Mouse (Mus musculus) intestine, embryonic 16.5 days (tissue): Measurements from ENCODE around the gene Sgip1. TPM values are rescaled to one million over a fixed set of nuclear protein-coding genes. Genes with fewer than 3 reads are reported as not detected.

ENCODE experiments used
- ATAC-seq: fragments of 200-750 bp; cut with Nextera tagmentation; 2 replicates; pipeline ENCODE4 v1.8.0; 2017; ENCODE audit warnings: moderate TSS enrichment, moderate library complexity
- H3K27ac ChIP-seq: fragments of 300-500 bp; sonication (generic); 2 replicates; pipeline ENCODE4 v1.5.1; 2014; ENCODE audit warnings: mild to moderate bottlenecking, low read length
- H3K27me3 ChIP-seq: fragments of 300-500 bp; sonication (generic); replicated peaks from 2 replicates; pipeline ENCODE4 v1.6.1; 2014; ENCODE audit warnings: low read length, control low read depth, mixed read lengths; ENCODE audit not compliant: control insufficient read depth, insufficient read depth
- H3K36me3 ChIP-seq: fragments of 300-500 bp; sonication (generic); 2 replicates; pipeline ENCODE4 v1.6.1; 2014; ENCODE audit warnings: low read length, control low read depth; ENCODE audit not compliant: control insufficient read depth, insufficient read depth
- H3K4me1 ChIP-seq: fragments of 300-500 bp; sonication (generic); 2 replicates; pipeline ENCODE4 v1.6.1; 2014; ENCODE audit warnings: low read length, control low read depth, mixed read lengths; ENCODE audit not compliant: control insufficient read depth, insufficient read depth
- H3K4me2 ChIP-seq: fragments of 300-500 bp; sonication (generic); 2 replicates; pipeline ENCODE4 v1.6.1; 2014; ENCODE audit warnings: low read depth, low read length, control low read depth
- H3K4me3 ChIP-seq: fragments of 300-500 bp; sonication (generic); 2 replicates; pipeline ENCODE4 v1.5.1; 2014; ENCODE audit warnings: mild to moderate bottlenecking, low read length
- H3K9ac ChIP-seq: fragments of 300-500 bp; sonication (generic); 2 replicates; pipeline ENCODE4 v1.6.1; 2014; ENCODE audit warnings: low read depth, low read length
- H3K9me3 ChIP-seq: fragments of 300-500 bp; sonication (generic); 2 replicates; pipeline ENCODE4 v1.6.1; 2016; ENCODE audit warnings: low read length, control low read depth; ENCODE audit not compliant: control insufficient read depth
- WGBS: fragments of 180-500 bp; shearing (Covaris S2); extraction: QIAGEN DNeasy Blood & Tissue Kit; methylation state at CpG from one replicate; pipeline ENCODE4 v1.1.7; 2014; 5-methylcytosine and 5-hydroxymethylcytosine counted together
- polyA plus RNA-seq: library from polyadenylated mRNA; unstranded; fragments of >200 nt; fragmentation: Nextera tagmentation; extraction: Ambion mirVana; gene quantifications from 2 replicates; pipeline ENCODE4 v1.2.1, GENCODE M21; 2015

Gene Sgip1
- polyA plus RNA-seq = 8.3 and 8.8 TPM in 2 replicates

DNA sequence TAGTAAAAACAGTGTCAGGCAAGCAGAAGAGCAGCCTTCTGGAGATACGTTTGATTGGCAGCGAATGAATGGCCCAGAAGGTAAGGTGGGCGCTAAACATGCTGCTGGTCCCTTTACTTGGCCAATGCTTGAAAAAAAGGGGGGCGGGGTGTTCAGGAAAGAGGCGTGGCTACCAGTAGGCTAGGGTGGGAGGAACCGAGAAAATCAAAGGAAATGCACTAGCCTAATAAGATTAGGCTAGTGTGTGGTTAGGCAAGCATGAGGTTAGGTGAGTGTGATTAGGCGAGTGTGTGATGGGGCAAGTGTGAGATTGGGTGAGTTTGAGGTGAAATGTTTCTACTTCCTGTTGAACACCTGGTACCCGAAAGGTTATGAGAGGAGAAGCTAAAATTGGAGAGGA lies at the start of gene Sgip1:
TSS of gene Sgip1 (plus strand) at position 11 of the 400 bp plus-strand sequence.
- Histone ChIP-seq H3K4me3 (no peak within 1 kb of the TSS), H3K27ac (no peak within 1 kb of the TSS), H3K4me1 (no peaks in the 10 kb centered on the region), H3K27me3 (no peaks in the 10 kb centered on the region), H3K36me3 (no peaks in the 10 kb centered on the region), H3K9me3 (no peaks in the 10 kb centered on the region), H3K9ac (no peak within 1 kb of the TSS), H3K4me2 (no peak within 1 kb of the TSS)
- ATAC-seq = no peak
- WGBS = 66% methylated on average over 8 of the region's 8 CpGs

DNA sequence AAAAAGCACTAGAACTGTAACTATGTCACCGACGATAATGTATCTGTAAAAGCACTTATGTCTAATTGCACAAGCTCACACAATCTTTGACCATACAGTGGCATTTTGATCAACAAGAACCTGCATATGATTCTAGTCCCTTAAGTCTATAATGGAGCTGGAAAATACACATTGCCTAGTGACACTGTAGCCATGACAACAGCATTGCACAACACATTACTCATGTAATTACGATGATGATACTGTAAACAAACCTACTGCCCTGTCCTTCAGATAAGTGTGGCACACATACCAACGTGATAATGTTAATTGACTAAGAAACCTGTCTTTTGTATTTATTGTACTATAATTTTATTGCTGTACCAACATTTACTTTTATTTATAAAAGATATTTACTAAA lies 49.7 kb upstream of the Sgip1 start:
- Histone ChIP-seq H3K27ac (no peak overlapping the region), H3K36me3 (no peaks in the 10 kb centered on the region), H3K9me3 (no peaks in the 10 kb centered on the region), H3K4me2 (no peak overlapping the region), H3K4me1 (no peaks in the 10 kb centered on the region), H3K4me3 (no peak overlapping the region), H3K9ac (no peak overlapping the region), H3K27me3 (no peaks in the 10 kb centered on the region)
- 60% methylated on average over 4 of the region's 4 CpGs for WGBS
- no peak for ATAC-seq

GRCm38 (mm10) chr4:102697966-102698365 lies 43.1 kb upstream of the Sgip1 start:
- H3K27me3 ChIP-seq = no peaks in the 10 kb centered on the region
- H3K4me3 ChIP-seq = no peak overlapping the region
- no peak overlapping the region for H3K4me2 ChIP-seq
- H3K9me3 ChIP-seq = no peaks in the 10 kb centered on the region
- WGBS = 97% methylated on average over 7 of the region's 7 CpGs
- H3K9ac ChIP-seq = no peak overlapping the region
- H3K27ac ChIP-seq = no peak overlapping the region
- no peak for ATAC-seq
- no peaks in the 10 kb centered on the region for H3K36me3 ChIP-seq
- no peaks in the 10 kb centered on the region for H3K4me1 ChIP-seq

DNA sequence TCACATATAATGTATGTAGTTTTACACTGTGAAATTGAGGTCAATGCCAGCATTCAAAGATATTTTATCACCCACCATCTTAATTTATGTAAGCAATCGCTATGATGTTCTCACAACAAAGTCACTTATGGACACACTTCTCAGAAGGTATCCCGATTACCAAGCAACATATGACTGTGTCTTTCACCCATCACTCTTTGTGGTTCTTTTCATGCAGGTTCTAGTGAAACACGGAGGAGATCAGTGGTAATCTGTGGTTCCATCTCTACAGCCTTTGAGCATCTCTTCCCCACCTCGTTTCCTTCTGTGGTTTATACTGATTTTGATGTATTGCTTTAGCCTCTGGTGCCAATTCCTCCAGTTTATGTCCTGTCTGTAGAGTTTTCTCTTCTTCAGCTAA lies 29.4 kb upstream of the Sgip1 start:
- Histone ChIP-seq H3K4me1 (no peaks in the 10 kb centered on the region), H3K27me3 (no peaks in the 10 kb centered on the region), H3K27ac (no peak overlapping the region), H3K4me2 (no peak overlapping the region), H3K36me3 (no peaks in the 10 kb centered on the region), H3K9ac (no peak overlapping the region), H3K4me3 (no peak overlapping the region), H3K9me3 (no peaks in the 10 kb centered on the region)
- ATAC-seq = no peak
- WGBS = 79% methylated on average over 4 of the region's 4 CpGs

- Histone ChIP-seq H3K9me3 (no peaks in the 10 kb centered on the region), H3K9ac (no peak overlapping the region), H3K4me1 (no peaks in the 10 kb centered on the region), H3K4me3 (no peak overlapping the region), H3K27ac (no peak overlapping the region), H3K27me3 (no peaks in the 10 kb centered on the region), H3K36me3 (no peaks in the 10 kb centered on the region), H3K4me2 (no peak overlapping the region)
- ATAC-seq = no peak
Observed at GRCm38 (mm10) chr4:102715532-102715931, 25.6 kb upstream of the Sgip1 start.

- no peaks in the 10 kb centered on the region for H3K27me3 ChIP-seq
- H3K9me3 ChIP-seq = no peaks in the 10 kb centered on the region
- no peaks in the 10 kb centered on the region for H3K36me3 ChIP-seq
- WGBS = 69% methylated on average over 5 of the region's 5 CpGs
- H3K9ac ChIP-seq = no peak overlapping the region
- no peak for ATAC-seq
- no peak overlapping the region for H3K27ac ChIP-seq
- no peak overlapping the region for H3K4me3 ChIP-seq
- H3K4me2 ChIP-seq = no peak overlapping the region
- H3K4me1 ChIP-seq = no peaks in the 10 kb centered on the region
Observed at GRCm38 (mm10) chr4:102717123-102717828, 23.8 kb upstream of the Sgip1 start.

GRCm38 (mm10) chr4:102719535-102719934 lies 21.6 kb upstream of the Sgip1 start:
- no peaks in the 10 kb centered on the region for H3K36me3 ChIP-seq
- no peak overlapping the region for H3K4me3 ChIP-seq
- 8% methylated on average over 1 of the region's 1 CpGs for WGBS
- no peak overlapping the region for H3K4me2 ChIP-seq
- ATAC-seq = no peak
- H3K27me3 ChIP-seq = no peaks in the 10 kb centered on the region
- H3K4me1 ChIP-seq = no peaks in the 10 kb centered on the region
- H3K27ac ChIP-seq = no peak overlapping the region
- no peak overlapping the region for H3K9ac ChIP-seq
- H3K9me3 ChIP-seq = no peaks in the 10 kb centered on the region

DNA sequence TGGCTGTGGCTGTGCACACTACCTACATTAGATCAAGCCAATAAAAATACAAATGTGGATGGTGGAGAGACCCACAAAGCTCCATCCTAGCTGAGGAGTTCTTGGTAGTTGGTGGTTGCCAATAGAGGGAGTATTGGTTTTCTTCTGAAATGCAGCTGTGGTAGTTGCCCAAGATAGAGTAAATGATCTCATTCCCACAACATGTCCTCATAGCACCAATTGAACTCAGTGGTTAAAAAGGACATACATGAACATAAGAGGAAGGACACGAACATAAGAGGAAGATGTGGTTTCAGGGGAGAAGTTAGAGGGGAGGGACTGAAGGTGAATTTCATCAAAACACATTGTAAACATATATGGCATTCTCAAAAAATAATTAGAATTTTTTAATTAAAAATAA lies 21.1 kb upstream of the Sgip1 start:
- no peaks in the 10 kb centered on the region for H3K27me3 ChIP-seq
- ATAC-seq = no peak
- 69% methylated on average over 1 of the region's 1 CpGs for WGBS
- H3K4me3 ChIP-seq = no peak overlapping the region
- H3K9ac ChIP-seq = no peak overlapping the region
- no peak overlapping the region for H3K27ac ChIP-seq
- no peaks in the 10 kb centered on the region for H3K36me3 ChIP-seq
- H3K4me2 ChIP-seq = no peak overlapping the region
- H3K9me3 ChIP-seq = no peaks in the 10 kb centered on the region
- no peaks in the 10 kb centered on the region for H3K4me1 ChIP-seq

GRCm38 (mm10) chr4:102724442-102724841 lies 16.7 kb upstream of the Sgip1 start:
- H3K4me1 ChIP-seq = no peaks in the 10 kb centered on the region
- H3K9me3 ChIP-seq = no peaks in the 10 kb centered on the region
- 72% methylated on average over 5 of the region's 5 CpGs for WGBS
- no peak for ATAC-seq
- H3K4me3 ChIP-seq = no peak overlapping the region
- H3K9ac ChIP-seq = no peak overlapping the region
- H3K4me2 ChIP-seq = no peak overlapping the region
- H3K36me3 ChIP-seq = no peaks in the 10 kb centered on the region
- no peaks in the 10 kb centered on the region for H3K27me3 ChIP-seq
- no peak overlapping the region for H3K27ac ChIP-seq

- Histone ChIP-seq H3K9me3 (no peaks in the 10 kb centered on the region), H3K4me3 (no peak overlapping the region), H3K27me3 (no peaks in the 10 kb centered on the region), H3K27ac (no peak overlapping the region), H3K36me3 (no peaks in the 10 kb centered on the region), H3K9ac (no peak overlapping the region), H3K4me1 (no peaks in the 10 kb centered on the region), H3K4me2 (no peak overlapping the region)
- ATAC-seq = no peak
- WGBS = 87% methylated on average over 3 of the region's 3 CpGs
Observed at GRCm38 (mm10) chr4:102730976-102731375, 10.1 kb upstream of the Sgip1 start.
